Mouse (Mus musculus) midbrain, embryonic 11.5 days (tissue): ENCODE data around the gene Olfr1040. TPM values are rescaled to one million over a fixed set of nuclear protein-coding genes. Genes with fewer than 3 reads are reported as not detected.
"Not testable (repeated sequence)": the region's sequence is repeated elsewhere in the genome, so short reads cannot be mapped to it uniquely, and the experiment has no call there.

Experiments used
- ATAC-seq: fragments of 200-750 bp; cut with Nextera tagmentation; 2 replicates; pipeline ENCODE4 v1.8.0; 2017; ENCODE audit warnings: moderate TSS enrichment, moderate library complexity; ENCODE audit not compliant: low FRiP score
- DNase-seq: peaks from one replicate; pipeline ENCODE4 v3.0.0; 2015; ENCODE audit warnings: low spot score; ENCODE audit errors: missing footprints
- H3K27ac ChIP-seq: fragments of 300-500 bp; sonication (generic); 2 replicates; pipeline ENCODE4 v1.5.1; 2014; ENCODE audit warnings: low read depth, low read length
- H3K27me3 ChIP-seq: fragments of 300-500 bp; sonication (generic); 2 replicates; pipeline ENCODE4 v1.6.1; 2014; ENCODE audit warnings: mild to moderate bottlenecking, low read length, moderate library complexity, mixed read lengths; ENCODE audit not compliant: control insufficient read depth, insufficient read depth
- H3K36me3 ChIP-seq: fragments of 300-500 bp; sonication (generic); 2 replicates; pipeline ENCODE4 v1.6.1; 2014; ENCODE audit warnings: mild to moderate bottlenecking, low read length, moderate library complexity, mixed read lengths; ENCODE audit not compliant: control insufficient read depth, insufficient read depth
- H3K4me1 ChIP-seq: fragments of 300-500 bp; sonication (generic); 2 replicates; pipeline ENCODE4 v1.6.1; 2014; ENCODE audit warnings: low read length; ENCODE audit not compliant: control insufficient read depth, insufficient read depth
- H3K4me2 ChIP-seq: fragments of 300-500 bp; sonication (generic); 2 replicates; pipeline ENCODE4 v1.6.1; 2014; ENCODE audit warnings: mild to moderate bottlenecking, moderate library complexity
- H3K4me3 ChIP-seq: fragments of 300-500 bp; sonication (generic); 2 replicates; pipeline ENCODE4 v1.5.1; 2014; ENCODE audit warnings: low read depth, low read length
- H3K9ac ChIP-seq: fragments of 300-500 bp; sonication (generic); 2 replicates; pipeline ENCODE4 v1.6.1; 2014; ENCODE audit warnings: low read length
- H3K9me3 ChIP-seq: fragments of 300-500 bp; sonication (generic); 2 replicates; pipeline ENCODE4 v1.6.1; 2016; ENCODE audit warnings: low read length; ENCODE audit not compliant: control insufficient read depth
- WGBS: fragments of 180-500 bp; shearing (Covaris S2); extraction: QIAGEN DNeasy Blood & Tissue Kit; methylation state at CpG from one replicate; pipeline ENCODE4 v1.1.7; 2014; 5-methylcytosine and 5-hydroxymethylcytosine counted together
- polyA plus RNA-seq: library from polyadenylated mRNA; unstranded; fragments of >200 nt; fragmentation: Nextera tagmentation; extraction: Ambion mirVana; gene quantifications from 2 replicates; pipeline ENCODE4 v1.2.1, GENCODE M21; 2014

The Olfr1040 gene
- not detected in 2 replicates for polyA plus RNA-seq

GRCm38 (mm10) chr2:86146632-86147031 lies at the start of gene Olfr1040:
Olfr1040 (minus strand) TSS chr2:86146732.
- ATAC-seq (no peak), DNase-seq (no peak)
- H3K4me1 ChIP-seq = no peaks in the 10 kb centered on the region
- H3K27ac ChIP-seq = no peak within 1 kb of the TSS
- no peaks in the 10 kb centered on the region for H3K36me3 ChIP-seq
- H3K4me2 ChIP-seq = no peak within 1 kb of the TSS
- no peak within 1 kb of the TSS for H3K4me3 ChIP-seq
- H3K9ac ChIP-seq = no peak within 1 kb of the TSS
- H3K27me3 ChIP-seq = no peaks in the 10 kb centered on the region
- no peaks in the 10 kb centered on the region for H3K9me3 ChIP-seq
- WGBS = 85% methylated on average over 1 of the region's 1 CpGs

DNA sequence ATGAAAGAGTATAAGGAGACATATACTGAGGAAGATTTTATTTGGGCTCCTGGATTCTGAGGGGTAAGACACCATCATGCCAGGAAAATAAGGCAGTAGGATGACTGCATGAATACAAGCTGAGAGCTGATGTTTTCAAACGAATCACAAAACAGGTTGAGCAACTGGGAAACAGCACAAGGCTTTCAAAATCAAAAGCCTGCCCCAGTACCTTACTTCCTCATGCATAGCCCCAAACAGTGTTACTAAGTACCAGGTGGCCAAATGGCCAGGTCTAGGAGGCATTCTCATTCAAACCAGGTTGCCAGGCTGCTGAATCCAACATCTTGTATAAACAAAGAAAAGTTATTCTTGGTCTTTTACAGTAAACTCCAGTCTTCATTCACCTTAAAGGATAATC lies 49.3 kb upstream of the Olfr1040 start:
- DNase-seq = no peak
- no peaks in the 10 kb centered on the region for H3K4me1 ChIP-seq

GRCm38 (mm10) chr2:86185583-86185982 lies 39.1 kb upstream of the Olfr1040 start, which contains the start of gene Olfr52:
Olfr52 (minus strand) TSS chr2:86185683.
- ATAC-seq (no peak), DNase-seq (no peak)
- Histone ChIP-seq H3K27me3 (no peaks in the 10 kb centered on the region), H3K4me3 (no peak within 1 kb of the TSS), H3K36me3 (no peaks in the 10 kb centered on the region), H3K9ac (no peak within 1 kb of the TSS), H3K4me2 (no peak within 1 kb of the TSS), H3K9me3 (no peaks in the 10 kb centered on the region), H3K4me1 (no peaks in the 10 kb centered on the region), H3K27ac (no peak within 1 kb of the TSS)

More for the DNA sequence above, 49.3 kb upstream of the Olfr1040 start:
- WGBS = 45% methylated on average over 1 of the region's 1 CpGs
- H3K4me3 ChIP-seq = no peak overlapping the region
- ATAC-seq = no peak
- no peak overlapping the region for H3K9ac ChIP-seq
- H3K9me3 ChIP-seq = no peaks in the 10 kb centered on the region
- H3K27ac ChIP-seq = no peak overlapping the region
- no peak overlapping the region for H3K4me2 ChIP-seq
- H3K27me3 ChIP-seq = no peaks in the 10 kb centered on the region
- H3K36me3 ChIP-seq = no peaks in the 10 kb centered on the region

GRCm38 (mm10) chr2:86179950-86180349 lies 33.4 kb upstream of the Olfr1040 start:
- Histone ChIP-seq H3K27me3 (no peaks in the 10 kb centered on the region), H3K4me1 (no peaks in the 10 kb centered on the region), H3K27ac (no peak overlapping the region), H3K9me3 (no peaks in the 10 kb centered on the region), H3K4me3 (no peak overlapping the region), H3K4me2 (no peak overlapping the region), H3K9ac (no peak overlapping the region), H3K36me3 (no peaks in the 10 kb centered on the region)
- WGBS = 83% methylated on average over 3 of the region's 3 CpGs
- DNase-seq (no peak), ATAC-seq (no peak)

DNA sequence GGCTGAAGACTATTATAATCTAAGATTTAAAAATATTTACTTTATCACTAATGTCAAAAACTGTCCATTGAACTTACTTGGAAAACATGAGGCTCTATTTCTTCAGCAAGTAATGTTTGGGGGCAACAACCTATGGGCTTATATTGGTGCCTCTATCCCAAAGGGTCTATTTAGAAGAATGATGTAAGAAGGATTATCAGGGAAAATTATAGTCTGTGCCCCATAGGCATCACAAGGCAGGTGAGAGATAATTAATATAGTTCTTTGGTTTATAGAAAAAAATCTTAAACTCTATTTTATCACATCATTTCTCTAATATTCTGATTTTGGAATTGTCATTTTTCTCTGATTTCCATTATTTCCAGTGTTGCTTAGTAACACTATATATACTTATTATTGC lies 31.2 kb upstream of the Olfr1040 start, which contains the start of gene Olfr1044:
Gene Olfr1044 (minus strand): TSS at position 101 of the 400 bp plus-strand sequence.
- no peak within 1 kb of the TSS for H3K4me2 ChIP-seq
- no peak within 1 kb of the TSS for H3K4me3 ChIP-seq
- H3K27me3 ChIP-seq = no peaks in the 10 kb centered on the region
- no peak within 1 kb of the TSS for H3K27ac ChIP-seq
- ATAC-seq = no peak
- no peak within 1 kb of the TSS for H3K9ac ChIP-seq
- no peaks in the 10 kb centered on the region for H3K36me3 ChIP-seq
- H3K9me3 ChIP-seq = no peaks in the 10 kb centered on the region
- no peak for DNase-seq
- H3K4me1 ChIP-seq = no peaks in the 10 kb centered on the region

DNA sequence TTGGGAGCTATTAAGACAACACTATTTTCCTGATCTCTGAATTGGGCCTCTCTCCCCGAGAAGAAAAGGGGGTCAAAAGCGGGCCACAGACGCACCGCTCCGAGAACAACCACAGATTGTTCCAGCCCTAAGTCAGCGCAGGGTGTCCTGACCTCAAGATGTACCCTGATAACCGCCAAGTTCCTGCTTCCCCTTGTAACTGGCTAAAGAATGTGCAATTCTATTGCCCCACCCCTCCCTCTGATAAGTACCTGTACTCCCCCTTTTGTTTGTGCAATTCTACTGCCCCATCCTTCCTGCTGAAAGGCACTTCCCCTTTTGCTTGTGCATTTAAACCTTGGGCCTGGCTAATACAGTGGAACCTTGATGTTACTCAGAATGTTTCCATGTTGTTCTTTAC lies 28.9 kb upstream of the Olfr1040 start:
- not testable (repeated sequence) for DNase-seq, H3K27ac ChIP-seq, H3K4me3 ChIP-seq, H3K36me3 ChIP-seq, H3K4me1 ChIP-seq, H3K4me2 ChIP-seq, H3K9ac ChIP-seq, H3K9me3 ChIP-seq, ATAC-seq, H3K27me3 ChIP-seq
- 91% methylated on average over 7 of the region's 7 CpGs for WGBS

- H3K27ac ChIP-seq = no peak within 1 kb of the TSS
- WGBS = 87% methylated on average over 2 of the region's 2 CpGs
- H3K9ac ChIP-seq = no peak within 1 kb of the TSS
- no peak within 1 kb of the TSS for H3K4me3 ChIP-seq
- ATAC-seq = no peak
- H3K36me3 ChIP-seq = no peaks in the 10 kb centered on the region
- H3K4me1 ChIP-seq = no peaks in the 10 kb centered on the region
- no peaks in the 10 kb centered on the region for H3K9me3 ChIP-seq
- no peaks in the 10 kb centered on the region for H3K27me3 ChIP-seq
- H3K4me2 ChIP-seq = no peak within 1 kb of the TSS
- DNase-seq = no peak
Measured at GRCm38 (mm10) chr2:86167422-86167821, 20.9 kb upstream of the Olfr1040 start, which contains the start of gene Olfr1043. Olfr1043 (minus strand) TSS chr2:86167522.

- Histone ChIP-seq H3K9me3 (no peaks in the 10 kb centered on the region), H3K4me2 (no peak within 1 kb of the TSS), H3K36me3 (no peaks in the 10 kb centered on the region), H3K9ac (no peak within 1 kb of the TSS), H3K4me1 (no peaks in the 10 kb centered on the region), H3K27ac (no peak within 1 kb of the TSS), H3K4me3 (no peak within 1 kb of the TSS), H3K27me3 (no peaks in the 10 kb centered on the region)
- WGBS = 91% methylated on average over 2 of the region's 2 CpGs
- ATAC-seq = no peak
- DNase-seq = no peak
Measured at GRCm38 (mm10) chr2:86161738-86162137, 15.2 kb upstream of the Olfr1040 start, which contains the start of gene Olfr1042. Olfr1042 (minus strand) TSS chr2:86161838.

GRCm38 (mm10) chr2:86135828-86136227 lies 10.7 kb downstream of the Olfr1040 start, which contains the start of gene Olfr1039:
Olfr1039 (minus strand) TSS chr2:86135928.
- Histone ChIP-seq H3K9me3 (no peaks in the 10 kb centered on the region), H3K9ac (no peak within 1 kb of the TSS), H3K4me2 (no peak within 1 kb of the TSS), H3K4me1 (no peaks in the 10 kb centered on the region), H3K27ac (no peak within 1 kb of the TSS), H3K36me3 (no peaks in the 10 kb centered on the region), H3K4me3 (no peak within 1 kb of the TSS), H3K27me3 (no peaks in the 10 kb centered on the region)
- DNase-seq (no peak), ATAC-seq (no peak)
- 96% methylated on average over 1 of the region's 1 CpGs for WGBS
